Comparison of ENCODE assay signal across 1 mouse cellular context in genomic region chr12:104972860-104973259, GRCm38 (mm10).
TF ChIP-seq lines count a peak whose summit lies in the region.

No protein-coding gene starts in this region.

TF ChIP-seq in C2C12, 6 proteins besides CTCF, POLR2A, EP300 and RAD21:
- TF ChIP-seq MYOD1 (IDR thresholded peaks at IDR 0.05; ENCODE audit: control insufficient read depth, insufficient read length, low read depth) (peak; percentile 62), FOSL1 (IDR thresholded peaks at IDR 0.05; ENCODE audit: insufficient read depth, low read length, poor library complexity, severe bottlenecking) (no peak)
